Mouse (Mus musculus) adrenal gland, postnatal 25 days (tissue): ENCODE data around the gene Fads1. TPM values are rescaled to one million over a fixed set of nuclear protein-coding genes. Genes with fewer than 3 reads are reported as not detected.

Experiments
- microRNA-seq, 2 experiments: library from miRNA; unstranded; fragments of <30 nt; microRNA quantifications; one replicate each; pipeline ENCODE4 v1.2.0; 2021
- total RNA-seq: library from RNA; stranded (reverse); gene quantifications from 2 replicates; pipeline ENCODE4 v1.2.3, GENCODE M21; 2021

Gene Fads1
- total RNA-seq, 1 experiment from 2014 or later: 942 TPM

Small RNAs within 50 kb of the gene (microRNA-seq; reads per million reads assigned to microRNA genes)
- gene Mir6993: 0.36 to 0.69 reads per million in 2 experiments

Other genes with a start within 250 kb of the Fads1 start
- gene Fth1, start 202.3 kb upstream of the Fads1 start, total RNA-seq: 2,505 and 2,798 TPM in 2 replicates
- 0.97 TPM in 1 of 2 replicates, not detected in the other for gene Best1, start 181.3 kb upstream of the Fads1 start, total RNA-seq
- 3.5 and 5.8 TPM in 2 replicates for gene Rab3il1, start 181.2 kb upstream of the Fads1 start, total RNA-seq
- 9.5 and 15.1 TPM in 2 replicates for gene Fads3, start 141.3 kb upstream of the Fads1 start, total RNA-seq
- gene Fads2, start 81.1 kb upstream of the Fads1 start, total RNA-seq: 1,800 and 1,888 TPM in 2 replicates
- 141 and 171 TPM in 2 replicates for gene Tmem258, start 21.1 kb downstream of the Fads1 start, total RNA-seq
- gene Fen1, start 21.3 kb downstream of the Fads1 start, total RNA-seq: 16.9 and 17.9 TPM in 2 replicates
- gene Myrf, start 57.9 kb downstream of the Fads1 start, total RNA-seq: 0.67 and 1.4 TPM in 2 replicates
- 5.5 and 7.3 TPM in 2 replicates for gene Dagla, start 122.0 kb downstream of the Fads1 start, total RNA-seq
- 21.6 and 27.9 TPM in 2 replicates for gene Syt7, start 206.2 kb downstream of the Fads1 start, total RNA-seq